Mouse (Mus musculus) left cerebral cortex, postnatal 10 days (tissue): ENCODE data around the gene Milr1. TPM values are rescaled to one million over a fixed set of nuclear protein-coding genes. Genes with fewer than 3 reads are reported as not detected.
A peak's percentile ranks its signal among the peaks of the same experiment; 100 is the strongest.
"Not testable (repeated sequence)": the region's sequence is repeated elsewhere in the genome, so short reads cannot be mapped to it uniquely, and the experiment has no call there.

Experiments
- DNase-seq, 2 experiments: peaks; one replicate each; pipeline ENCODE4 v3.0.0; 2021 to 2022; ENCODE audit warnings: low spot score in 2 of 2, mixed read lengths in 1 of 2; ENCODE audit errors: extremely low spot score in 1 of 2
- intact Hi-C: fragments of 180-260 bp; cut with DNase I; formaldehyde crosslinking; loops from one replicate; pipeline ENCODE4 v1.15.1; 2025
- total RNA-seq, 2 experiments: library from RNA; stranded (reverse); gene quantifications; 2 replicates each; pipeline ENCODE4 v1.2.3; 2021

Gene Milr1
- 1 to 10 TPM in 1 of 2 experiments, under 1 TPM in 1; 0.45 to 1.1 TPM for total RNA-seq

DNA sequence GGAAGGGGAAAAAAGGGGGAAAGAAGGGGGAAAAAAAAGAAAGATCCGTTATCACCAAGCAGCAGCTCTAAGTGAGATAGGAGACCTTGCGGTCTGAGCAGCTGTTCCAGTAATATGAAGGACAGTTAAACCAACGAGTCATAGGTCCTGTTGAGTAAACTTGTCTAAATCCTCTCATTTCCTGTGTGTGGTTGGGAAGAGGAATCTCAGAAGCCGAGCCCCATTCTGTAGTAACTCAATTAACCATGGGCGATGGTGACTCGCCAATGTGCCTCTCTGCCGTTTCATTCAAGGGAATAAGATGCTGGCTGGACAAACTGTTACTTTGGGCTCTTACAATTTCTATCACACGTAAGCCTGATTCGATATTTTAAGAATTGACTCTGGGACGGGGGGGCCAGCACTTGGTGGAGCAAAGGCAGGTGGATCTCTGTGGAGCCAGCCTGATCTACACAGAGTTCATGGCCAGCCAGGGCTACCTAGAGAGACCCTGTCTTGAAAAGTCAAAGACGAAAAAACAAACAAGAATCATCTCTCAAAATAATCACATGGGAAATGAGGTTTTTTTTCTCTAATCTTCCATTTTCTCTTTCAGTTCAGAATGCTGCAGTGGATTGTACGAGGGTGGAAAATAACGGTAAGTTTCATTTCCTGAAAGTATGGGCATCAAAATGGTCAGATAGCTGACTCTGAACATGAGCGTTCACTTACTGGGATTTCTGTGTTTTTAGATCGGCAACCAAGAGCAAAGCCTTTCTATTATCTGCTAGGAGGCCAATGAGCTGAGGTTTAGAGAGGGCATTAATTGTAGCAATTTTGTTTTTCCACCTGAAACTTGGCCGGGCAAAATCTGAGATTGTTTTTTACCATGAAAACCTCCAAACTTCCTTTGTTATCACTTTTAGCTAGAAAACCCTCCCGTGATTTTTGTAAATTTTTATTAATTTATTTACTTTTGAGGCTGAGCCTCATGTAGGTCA lies at the start of gene Milr1:
Gene Milr1 (plus strand): TSS at position 188 of the 980 bp plus-strand sequence.
- intact Hi-C loops: no loop called here
- no peak for DNase-seq

DNA sequence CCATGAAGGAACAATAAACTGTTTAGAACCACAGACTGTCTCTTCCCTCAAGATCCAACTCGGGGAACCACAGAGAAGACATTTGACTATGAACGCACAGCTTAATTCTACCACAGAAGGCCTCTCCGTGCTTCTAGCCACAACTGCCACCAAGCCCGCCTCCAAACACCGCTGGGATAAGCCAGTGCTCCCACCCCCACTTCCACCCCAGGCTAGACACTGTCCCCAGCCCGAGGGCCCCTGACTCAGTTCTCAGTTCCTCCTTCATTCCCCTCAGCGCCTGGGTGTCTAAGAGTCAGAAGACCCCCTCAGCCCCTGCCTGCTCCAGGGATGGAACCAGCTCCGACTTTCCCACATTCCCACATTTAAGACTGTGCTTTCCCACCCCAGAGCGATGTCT lies 49.4 kb upstream of the Milr1 start:
- intact Hi-C loops: no loop called here
- no peak for DNase-seq

DNA sequence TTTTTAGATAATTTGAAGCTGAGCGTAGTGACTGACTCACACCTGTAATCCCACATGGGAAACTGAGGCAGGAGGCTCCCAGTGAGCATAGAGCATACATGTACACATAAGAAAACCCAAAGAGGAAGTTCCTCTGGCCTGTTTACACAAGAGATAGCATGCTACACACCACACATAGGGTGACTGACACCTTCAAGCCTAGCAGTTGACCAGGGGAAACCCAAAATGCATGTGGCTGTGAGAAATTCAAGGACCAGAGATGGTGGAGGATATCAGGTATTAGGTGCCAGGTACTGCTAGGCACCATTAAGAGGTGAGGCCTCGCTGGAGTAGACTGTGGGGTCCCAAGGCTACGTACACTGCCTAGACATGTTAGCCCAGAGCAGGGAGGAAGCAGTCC lies 48.4 kb upstream of the Milr1 start:
- no peak for DNase-seq
- intact Hi-C loops: no loop called here

DNA sequence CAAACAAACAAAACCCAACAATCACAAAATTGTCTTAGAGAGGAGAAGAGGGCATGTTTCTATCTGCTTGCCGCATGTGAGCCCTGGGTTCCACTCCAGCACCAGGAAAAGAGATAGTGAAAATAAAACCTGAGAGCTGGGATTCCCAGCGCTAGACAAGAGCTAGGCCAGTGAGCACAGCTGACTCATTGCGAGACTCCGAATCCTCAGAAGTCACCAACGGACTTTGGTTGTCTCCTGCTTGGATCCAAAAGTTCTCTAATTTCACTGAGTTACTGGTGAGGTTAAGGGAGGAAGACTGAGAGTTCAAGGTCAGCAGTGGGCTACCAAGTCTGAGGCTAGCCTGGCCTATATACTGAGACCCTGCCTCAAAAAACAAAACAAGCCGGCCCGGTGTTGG lies 47.1 kb upstream of the Milr1 start:
- intact Hi-C loops: no loop called here
- no peak for DNase-seq

DNA sequence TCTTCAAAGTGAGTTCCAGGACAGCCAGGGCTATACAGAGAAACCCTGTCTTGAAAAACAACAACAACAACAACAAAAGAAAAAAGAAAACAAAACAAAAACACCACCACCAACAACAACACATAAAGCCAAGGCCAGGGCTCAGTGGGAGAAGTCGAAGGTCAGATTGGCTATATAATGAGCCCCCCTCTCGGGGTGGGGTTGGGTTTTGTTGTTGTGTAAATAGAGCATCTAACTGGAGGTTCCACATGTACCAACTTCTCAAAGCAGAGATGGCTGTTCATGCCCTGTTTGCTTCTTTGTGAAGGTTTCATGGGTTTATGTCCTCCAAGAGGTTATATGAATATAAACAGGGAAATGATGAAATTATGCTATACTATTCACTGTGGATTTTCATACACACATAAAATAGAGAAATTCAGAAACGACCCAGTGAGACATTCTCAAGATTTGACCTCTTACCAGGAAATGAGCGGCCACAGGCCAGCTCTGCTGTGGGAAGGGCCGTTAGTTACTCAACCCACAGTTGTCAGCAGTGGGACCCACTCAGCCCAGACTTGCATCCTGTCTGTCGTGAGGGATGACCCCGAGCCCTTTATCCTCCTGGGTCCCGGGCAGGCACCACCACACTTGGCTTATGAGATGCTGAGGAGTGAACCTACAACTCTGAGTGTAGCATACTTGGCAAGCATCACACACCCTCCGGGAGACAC lies 46.5 kb upstream of the Milr1 start:
- intact Hi-C loops: no loop called here
- DNase-seq: no peak

DNA sequence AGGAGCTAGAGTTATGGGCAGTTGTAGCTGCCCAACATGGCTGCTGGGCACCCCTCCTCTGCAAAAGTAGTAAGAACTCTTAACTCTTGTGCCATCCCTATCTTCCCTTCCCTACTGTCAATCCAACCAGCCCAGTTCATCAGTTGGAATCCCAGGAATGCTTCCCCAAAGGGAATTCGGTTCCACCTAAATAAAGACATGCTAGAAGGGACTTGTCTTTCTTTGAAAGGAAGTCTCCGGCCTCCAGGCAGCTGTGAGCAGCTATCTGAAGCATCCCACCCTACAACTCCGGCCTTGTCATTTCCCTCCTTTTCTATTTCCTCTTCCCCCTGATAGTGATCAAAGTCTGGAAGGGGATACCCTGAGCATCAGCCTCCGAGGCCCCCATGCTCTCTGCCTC lies 44.8 kb upstream of the Milr1 start:
- no peak for DNase-seq
- intact Hi-C loops: no loop called here

DNA sequence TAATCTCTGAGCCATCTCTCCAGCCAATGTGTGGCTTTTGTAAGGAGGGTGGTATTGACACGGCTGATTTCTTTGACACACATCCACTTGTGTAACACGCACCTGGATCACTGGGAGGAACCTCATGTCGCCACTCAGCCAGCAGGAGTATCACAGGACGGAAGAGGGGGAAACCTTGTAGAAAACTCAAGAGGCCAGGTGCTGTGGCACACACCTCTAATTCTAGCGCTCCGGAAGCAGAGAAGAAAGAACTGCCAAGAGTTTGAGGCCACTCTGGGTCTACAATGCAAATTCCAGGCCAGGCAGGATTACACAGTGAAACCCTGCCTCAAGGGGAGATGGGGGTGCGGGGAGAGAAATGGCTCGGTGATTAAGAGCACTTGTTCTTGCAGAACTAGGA lies 43.9 kb upstream of the Milr1 start:
- no peak for DNase-seq

DNA sequence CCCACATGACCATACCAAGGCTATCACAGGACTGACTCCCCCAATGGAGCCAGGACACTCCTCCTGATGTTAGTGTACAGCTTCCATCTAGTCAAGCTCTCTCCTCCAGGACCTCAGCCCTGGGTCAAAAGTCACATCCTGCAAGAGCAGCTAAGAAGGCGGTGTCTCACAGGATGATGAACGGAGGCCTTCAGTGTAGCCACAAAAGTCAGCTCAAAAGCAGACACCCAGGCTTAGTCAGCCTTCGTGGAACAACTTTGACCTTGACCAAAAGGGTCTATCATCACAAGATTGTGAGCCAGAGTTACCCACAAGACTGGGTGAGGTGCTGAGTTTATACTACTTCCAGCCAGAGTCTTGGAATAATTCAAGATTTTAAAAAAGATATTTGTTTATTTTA lies 43.2 kb upstream of the Milr1 start:
- intact Hi-C loops: no loop called here
- no peak for DNase-seq

More for the DNA sequence above, 43.9 kb upstream of the Milr1 start:
- intact Hi-C loops: no loop called here

DNA sequence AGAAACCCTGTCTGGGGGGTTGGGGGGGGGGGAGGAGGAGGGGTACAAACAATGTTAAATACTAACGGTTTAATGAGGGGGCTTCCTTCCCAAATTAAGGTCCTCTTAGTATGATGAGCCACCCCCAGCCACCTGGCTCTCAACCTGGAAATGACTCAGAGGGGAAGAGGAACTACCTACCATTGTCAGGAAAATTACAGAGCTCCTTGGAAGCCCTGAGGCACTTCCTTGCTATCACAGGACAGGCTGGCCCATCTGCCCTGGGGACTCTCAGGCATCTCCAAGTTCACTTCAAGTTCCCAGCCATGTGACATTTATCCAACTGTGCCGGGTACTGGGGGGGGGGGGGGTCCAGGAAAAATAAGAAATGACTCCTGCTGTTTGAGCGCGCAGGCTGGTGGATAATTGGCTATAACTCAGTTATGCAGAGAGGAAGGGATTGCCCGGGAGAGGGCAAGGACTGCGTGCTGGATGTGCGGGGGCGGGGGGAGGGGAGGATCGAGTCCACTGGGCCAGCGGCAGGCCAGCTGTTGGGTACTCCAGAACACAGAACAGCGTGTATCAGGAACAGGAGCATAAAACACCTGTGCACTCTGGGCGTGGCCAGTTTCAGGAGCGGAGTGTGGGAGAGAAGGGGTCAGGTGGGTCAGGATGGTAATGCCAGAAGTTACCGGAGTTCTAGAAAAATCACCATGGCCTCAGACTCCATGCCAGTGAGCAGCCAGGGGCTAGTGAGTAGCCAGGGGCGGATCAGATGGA lies 41.6 kb upstream of the Milr1 start:
- intact Hi-C loops: no loop called here
- no peak for DNase-seq

DNA sequence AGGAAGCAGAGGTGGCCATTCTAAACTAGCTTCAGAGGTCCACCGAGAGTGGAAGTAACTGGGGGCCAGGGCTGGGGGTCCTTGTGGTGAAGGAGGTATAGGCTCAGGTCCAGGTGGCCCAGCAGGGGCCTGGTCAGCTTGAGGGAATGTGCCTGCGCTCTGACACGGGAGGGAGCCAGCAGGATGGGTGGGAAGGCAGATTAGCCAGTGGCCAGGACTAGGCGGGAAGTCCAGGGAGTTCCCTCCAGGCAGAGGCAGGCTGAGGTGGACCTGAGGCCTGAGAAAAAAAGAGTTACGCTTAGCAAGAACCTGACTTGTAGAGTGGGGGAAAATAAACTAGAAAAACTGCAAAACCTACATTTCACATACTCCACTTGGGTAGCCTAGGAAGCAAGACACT lies 40.2 kb upstream of the Milr1 start:
- DNase-seq: no peak
- intact Hi-C loops: no loop called here

DNA sequence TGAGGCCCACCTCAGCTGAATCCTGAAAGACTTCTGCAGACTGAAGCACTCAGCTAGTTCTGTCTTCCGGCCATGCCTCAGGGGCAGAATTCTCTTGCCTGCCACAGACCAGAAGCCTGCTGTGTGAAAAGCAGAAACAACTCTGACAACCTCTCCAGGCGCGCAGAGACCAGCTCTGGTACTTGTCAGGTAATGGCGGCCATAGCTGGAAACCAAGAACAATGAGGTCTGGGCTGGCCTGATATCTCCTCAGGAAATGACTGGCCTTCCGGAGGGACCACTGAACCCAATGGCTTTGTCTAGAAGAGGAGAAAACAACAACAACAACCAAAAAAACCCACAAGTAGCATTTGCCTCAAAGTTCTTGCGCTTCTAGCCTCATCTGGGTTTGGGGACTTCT lies 36.0 kb upstream of the Milr1 start:
- DNase-seq: peak in 1 of 2 experiments; percentile 57
- intact Hi-C loops: no loop called here

DNA sequence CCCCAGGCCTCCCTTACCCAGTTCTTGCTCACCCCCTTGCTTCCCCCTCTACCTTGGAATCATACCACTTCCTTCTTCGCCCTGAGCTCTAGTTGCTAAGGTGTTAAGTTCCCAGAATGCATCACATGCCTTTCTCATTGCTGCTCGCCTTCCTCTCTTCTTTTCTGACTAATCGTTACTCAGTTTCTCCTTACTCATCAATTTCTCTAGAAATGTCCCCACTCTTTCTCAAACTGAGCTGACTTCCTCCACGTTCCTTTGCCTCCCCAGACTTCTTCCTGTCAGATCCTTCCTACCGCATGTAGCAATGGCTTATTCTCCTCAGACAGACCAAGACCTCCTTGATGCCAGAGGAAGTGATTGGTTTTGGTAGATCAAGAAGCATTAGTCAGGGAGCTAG lies 34.5 kb upstream of the Milr1 start:
- intact Hi-C loops: no loop called here
- DNase-seq: no peak

DNA sequence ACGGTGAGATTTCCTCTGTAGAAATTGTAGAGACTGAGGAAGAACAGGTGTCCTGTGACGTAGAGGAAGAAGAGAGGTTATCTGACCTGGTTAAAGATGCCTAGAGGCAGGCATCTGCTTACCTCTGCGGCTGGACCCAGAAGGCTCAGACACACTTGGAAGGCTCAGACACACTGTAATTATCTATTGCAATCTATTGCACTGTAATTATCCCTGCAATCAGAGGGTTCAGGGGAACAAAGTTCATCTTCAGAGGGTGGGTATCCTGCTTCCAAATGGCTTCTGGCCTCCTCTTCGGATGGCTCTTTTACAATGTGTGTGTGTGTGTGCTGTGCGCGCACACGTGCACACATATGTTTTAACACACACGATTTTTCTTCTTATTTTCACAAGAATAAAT lies 30.6 kb upstream of the Milr1 start:
- intact Hi-C loops: no loop called here
- no peak for DNase-seq

DNA sequence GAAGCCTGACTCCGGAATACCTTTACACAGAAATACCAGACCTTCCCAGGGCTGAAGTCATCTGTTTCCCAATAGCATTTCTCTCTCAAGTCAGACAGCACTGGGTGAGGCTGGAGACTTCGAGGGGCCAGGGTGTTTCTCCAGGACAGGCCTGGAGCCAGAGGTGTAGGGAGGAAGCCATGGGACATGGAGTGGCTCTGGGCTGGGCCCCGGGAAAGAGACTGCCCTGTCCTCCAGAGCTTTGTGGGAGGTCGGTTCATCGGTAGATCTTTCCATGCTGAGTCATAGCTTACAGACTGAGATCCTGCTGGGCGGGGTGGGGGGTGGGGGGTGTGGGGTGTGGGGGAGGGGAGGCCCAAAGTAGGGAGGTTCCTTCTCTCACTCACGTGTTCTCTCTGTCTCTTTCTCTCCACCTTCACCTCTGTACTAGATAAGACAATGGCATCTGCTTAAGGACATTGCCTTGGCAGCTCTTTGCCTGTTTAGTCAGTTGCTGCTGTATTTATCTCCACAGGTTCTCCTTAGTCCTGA lies 28.1 kb upstream of the Milr1 start:
- DNase-seq: no peak
- intact Hi-C loops: no loop called here

DNA sequence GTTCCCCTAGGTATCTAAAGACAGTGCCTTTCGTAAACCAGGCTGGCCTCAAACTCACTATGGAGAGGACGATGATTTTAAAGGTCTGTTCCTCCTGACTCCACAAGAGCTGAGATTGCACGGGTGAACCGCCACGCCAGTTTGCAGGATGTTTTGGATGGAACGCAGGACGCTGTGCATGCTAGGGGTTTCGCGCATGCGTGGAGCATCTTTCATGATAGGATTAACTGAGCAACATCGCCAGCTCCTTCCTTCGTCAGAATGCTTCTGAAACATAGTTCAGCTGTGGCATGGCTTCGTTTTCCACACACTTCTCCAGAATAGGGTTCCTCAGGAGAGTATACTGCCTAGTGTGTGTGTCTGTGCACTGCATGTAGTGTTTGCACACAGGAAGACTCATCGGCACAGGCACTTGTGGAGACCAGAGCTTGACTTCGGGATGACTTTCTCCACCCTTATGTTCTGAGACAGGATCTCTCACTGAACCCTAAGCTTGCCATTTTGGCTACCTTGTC lies 27.4 kb upstream of the Milr1 start:
- no peak for DNase-seq
- intact Hi-C loops: no loop called here

DNA sequence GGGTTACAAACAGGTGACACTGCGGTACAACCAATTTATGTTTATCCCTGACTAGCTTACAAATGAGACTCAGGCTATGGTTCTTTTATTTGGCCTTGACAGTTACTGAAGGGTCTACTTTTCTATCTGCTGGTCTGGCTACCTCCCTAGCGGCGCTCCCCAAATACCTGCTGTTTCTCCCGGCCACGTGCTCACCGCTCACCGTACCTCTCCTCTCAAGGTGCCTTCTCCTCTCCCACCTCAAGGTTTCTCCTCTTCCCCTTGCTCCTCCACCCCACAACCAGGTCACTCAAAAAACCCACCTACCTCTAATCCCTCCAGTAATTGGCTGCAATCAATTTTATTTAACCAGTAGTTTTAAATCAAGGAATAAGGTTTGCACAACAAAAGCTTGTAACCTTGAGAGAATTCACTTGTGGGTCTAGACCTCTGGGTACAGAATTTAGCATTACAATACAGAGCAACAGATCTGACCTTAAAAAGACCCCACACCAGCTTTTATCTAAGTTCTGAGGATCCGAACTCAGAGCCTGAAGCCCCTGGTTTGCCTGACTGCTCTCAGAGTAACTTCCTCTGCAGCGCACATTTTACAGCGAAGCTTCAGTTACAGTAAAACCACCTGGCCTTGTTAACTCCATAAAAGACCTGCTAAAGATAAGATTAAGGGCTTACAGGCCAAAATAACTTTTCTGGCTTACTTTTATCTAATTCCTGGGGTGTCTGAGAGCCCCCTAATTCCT lies 26.7 kb upstream of the Milr1 start:
- intact Hi-C loops: no loop called here
- DNase-seq: no peak

DNA sequence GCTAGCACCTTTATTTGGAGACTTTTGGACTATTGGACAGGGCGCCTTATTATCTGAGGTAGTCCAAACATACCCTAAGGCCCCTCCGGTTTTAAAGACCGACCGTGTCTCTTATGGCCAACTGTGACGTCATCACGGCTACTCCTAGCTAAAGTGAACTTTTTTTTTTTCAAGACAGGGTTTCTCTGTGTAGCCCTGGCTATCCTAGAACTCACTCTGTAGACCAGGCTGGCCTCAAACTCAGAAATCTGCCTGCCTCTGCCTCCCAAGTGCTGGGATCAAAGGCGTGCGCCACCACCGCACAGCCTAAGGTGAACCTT lies 26.1 kb upstream of the Milr1 start:
- DNase-seq, intact Hi-C loops: not testable (repeated sequence)

DNA sequence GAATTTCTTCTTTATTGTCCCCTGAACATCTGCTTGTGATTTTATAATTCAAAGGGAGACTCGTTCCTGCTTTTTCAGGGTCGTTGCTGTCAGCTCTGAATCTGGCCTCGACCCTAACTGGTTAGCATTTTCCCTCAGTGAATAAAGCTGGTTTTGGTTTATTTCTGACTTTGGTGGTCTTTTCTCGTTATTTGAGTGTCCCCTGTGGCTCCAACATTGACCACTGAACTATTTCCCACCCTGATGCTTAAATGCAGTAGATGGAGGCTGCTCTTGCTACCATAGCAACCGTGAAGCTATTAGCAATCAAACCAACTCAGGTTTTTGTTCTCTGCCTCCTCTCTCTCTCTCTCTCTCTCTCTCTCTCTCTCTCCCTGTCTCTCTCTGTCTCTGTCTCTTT lies 23.1 kb upstream of the Milr1 start:
- intact Hi-C loops: no loop called here
- no peak for DNase-seq
